Mouse (Mus musculus): ENCODE measurements around the gene Arhgap4.

GRCm38 (mm10) chrX:73892833-73893232, 28.8 kb downstream of the Arhgap4 start:
- TF ChIP-seq EP300 (IDR thresholded peaks at IDR 0.05; ENCODE audit: low read depth) (no peak), CTCF (IDR thresholded peaks at IDR 0.05; ENCODE audit: low read depth) (no peak)

All from liver, postnatal 0 days (tissue).